ENCODE assay signal across 12 mouse cellular contexts in genomic region chr16:90104714-90105459, GRCm38 (mm10). TPM values are rescaled to one million over a fixed set of nuclear protein-coding genes. Genes with fewer than 3 reads are reported as not detected.
DNase-seq lines count a peak whose midpoint lies in the region; ATAC-seq lines count a peak whose summit lies in the region.
"Had no signal": no experiment of that assay in that cellular context is flagged by ENCODE, and none has a peak within 500 bp of the region (broad histone marks: within the 10 kb centered on the region; RNA-seq: fewer than 3 reads in every experiment).

No protein-coding gene starts in this region.

- peak; percentile 38; the same call in 1 of the 2 replicates for ATAC-seq in embryonic facial prominence, embryonic 13.5 days (ENCODE audit: insufficient number of reproducible peaks, insufficient read depth, low FRiP score, low TSS enrichment, low read depth)
- ATAC-seq in liver, embryonic 11.5 days (replicated peaks; ENCODE audit: low FRiP score), result no peak
- ATAC-seq: midbrain, embryonic 15.5 days had no signal

- WGBS in embryonic facial prominence, embryonic 13.5 days, result 73% methylated on average over 15 of the region's 15 CpGs
- WGBS in liver, embryonic 11.5 days, result 77% methylated on average over 15 of the region's 15 CpGs

- H3K9me3 ChIP-seq in embryonic facial prominence, embryonic 13.5 days, result no peaks in the 10 kb centered on the region
- no peaks in the 10 kb centered on the region for H3K9me3 ChIP-seq in liver, embryonic 11.5 days (ENCODE audit: control insufficient read depth, low read length)
- H3K9me3 ChIP-seq: midbrain, embryonic 15.5 days had no signal

- no peak overlapping the region for H3K4me3 ChIP-seq in embryonic facial prominence, embryonic 13.5 days
- H3K4me3 ChIP-seq in liver, embryonic 11.5 days (ENCODE audit: low read depth, low read length), result no peak overlapping the region
- H3K4me3 ChIP-seq: midbrain, embryonic 15.5 days had no signal

- peak; percentile 39 to 57 for DNase-seq in layer of hippocampus, adult 8-10 months (ENCODE audit: low spot score in 2 of 2)
- DNase-seq in layer of hippocampus, postnatal 10 days (ENCODE audit: low spot score in 2 of 2), result no peak
- peak; percentile 25 to 29 for DNase-seq in frontal cortex, postnatal 25 days (ENCODE audit: low spot score in 2 of 2)
- peak; percentile 33 for DNase-seq in lung, postnatal 25 days (ENCODE audit: low spot score)
- DNase-seq in embryo, embryonic 10 days (ENCODE audit: low spot score), result no peak
- no peak for DNase-seq in liver, embryonic 11.5 days (ENCODE audit: low spot score)
- no peak for DNase-seq in retina, embryonic 14.5 days (ENCODE audit: low spot score)
- DNase-seq: retina, postnatal 1 day; thymus, postnatal 36 days had no signal

- H3K27me3 ChIP-seq in embryonic facial prominence, embryonic 13.5 days, result no peaks in the 10 kb centered on the region
- no peaks in the 10 kb centered on the region for H3K27me3 ChIP-seq in liver, embryonic 11.5 days (replicated peaks; ENCODE audit: control insufficient read depth, insufficient read depth, low read length)
- H3K27me3 ChIP-seq: midbrain, embryonic 15.5 days had no signal

- H3K4me1 ChIP-seq in embryonic facial prominence, embryonic 13.5 days, result peaks cover 10% of the 10 kb centered on the region; the same call in 1 of the 2 replicates
- no peaks in the 10 kb centered on the region; the same call in none of the 2 replicates for H3K4me1 ChIP-seq in liver, embryonic 11.5 days (replicated peaks; ENCODE audit: control insufficient read depth, insufficient read depth, low read length)
- H3K4me1 ChIP-seq: midbrain, embryonic 15.5 days had no signal

- no peak overlapping the region for H3K9ac ChIP-seq in embryonic facial prominence, embryonic 13.5 days
- no peak overlapping the region for H3K9ac ChIP-seq in liver, embryonic 11.5 days (ENCODE audit: low read depth, low read length)
- H3K9ac ChIP-seq: hindbrain, embryonic 14.5 days; midbrain, embryonic 15.5 days had no signal

- H3K27ac ChIP-seq in embryonic facial prominence, embryonic 13.5 days, result no peak overlapping the region
- no peak overlapping the region for H3K27ac ChIP-seq in liver, embryonic 11.5 days (ENCODE audit: low read depth, low read length)
- H3K27ac ChIP-seq: hindbrain, embryonic 14.5 days; midbrain, embryonic 15.5 days had no signal

- no peak overlapping the region for H3K4me2 ChIP-seq in embryonic facial prominence, embryonic 13.5 days
- no peak overlapping the region for H3K4me2 ChIP-seq in liver, embryonic 11.5 days
- H3K4me2 ChIP-seq: hindbrain, embryonic 14.5 days; midbrain, embryonic 15.5 days had no signal

- no peaks in the 10 kb centered on the region for H3K36me3 ChIP-seq in embryonic facial prominence, embryonic 13.5 days
- H3K36me3 ChIP-seq in liver, embryonic 11.5 days (ENCODE audit: control insufficient read depth, insufficient read depth, low read length), result no peaks in the 10 kb centered on the region
- H3K36me3 ChIP-seq: midbrain, embryonic 15.5 days had no signal

RNA-seq across cellular contexts. Expression of gene Tiam1, which starts 38.7 kb away (rescaled TPM):
- 100 to 1,000 TPM; 103 to 125 (median 116) TPM for total RNA-seq in layer of hippocampus, adult 8-10 months (2022)
- 10 to 100 TPM; 68.4 to 75.3 TPM for total RNA-seq in layer of hippocampus, postnatal 10 days (2021)
- polyA plus RNA-seq in embryonic facial prominence, embryonic 13.5 days (2015; fragmentation: Nextera tagmentation; extraction: Ambion mirVana), result 44.6 and 45.9 TPM in 2 replicates
- 10.7 and 17.2 TPM in 2 replicates for polyA plus RNA-seq in liver, embryonic 11.5 days (2014; fragmentation: Nextera tagmentation; extraction: Ambion mirVana)

Comparison
In these comparisons a context has a peak if more than half of its experiments do, and no peak if none do; other contexts are left out.
1. DNase-seq: peak in layer of hippocampus, adult 8-10 months (2 of 2), frontal cortex, postnatal 25 days (2 of 2) and lung, postnatal 25 days (single experiment); none in layer of hippocampus, postnatal 10 days (0 of 2), embryo, embryonic 10 days (single experiment), liver, embryonic 11.5 days (single experiment) and retina, embryonic 14.5 days (single experiment).